Mouse (Mus musculus): ENCODE measurements at regions not wholly inside any gene's neighbourhood (a gene's known extent, or its start where the extent isn't known, plus 50 kb on each side); places are given as distances from the start of the nearest gene placed in this dataset.

GRCm38 (mm10) chr7:72541521-72542478 is 235.4 kb upstream of the Mctp2 start:
- no peaks in the 10 kb centered on the region for H3K9me3 ChIP-seq (replicated peaks)
- no peaks in the 10 kb centered on the region for H3K36me3 ChIP-seq
- no peak overlapping the region for H3K9ac ChIP-seq (replicated peaks)
- peak overlapping the region; percentile 41 for H3K4me2 ChIP-seq
- H3K27me3 ChIP-seq (replicated peaks): no peaks in the 10 kb centered on the region
- peaks cover 12% of the 10 kb centered on the region for H3K4me1 ChIP-seq
- no peak overlapping the region for H3K4me3 ChIP-seq (replicated peaks)
- WGBS: 10% methylated on average over 14 of the region's 14 CpGs
- H3K27ac ChIP-seq (replicated peaks): 0 out of 2 replicates have a peak overlapping the region, but pooled peaks have one; percentile 23
- ATAC-seq (ENCODE audit: low FRiP score): no peak

- Histone ChIP-seq H3K4me1 (peaks cover 12% of the 10 kb centered on the region), H3K27ac (replicated peaks) (no peak overlapping the region), H3K4me3 (replicated peaks) (no peak overlapping the region), H3K9ac (replicated peaks) (no peak overlapping the region), H3K4me2 (no peak overlapping the region), H3K27me3 (replicated peaks) (no peaks in the 10 kb centered on the region), H3K36me3 (no peaks in the 10 kb centered on the region), H3K9me3 (replicated peaks) (no peaks in the 10 kb centered on the region)
- WGBS: 42% methylated on average over 4 of the region's 4 CpGs
- no peak for ATAC-seq (ENCODE audit: low FRiP score)
Measured at GRCm38 (mm10) chr7:72543501-72543900, 237.1 kb upstream of the Mctp2 start.

- H3K27ac ChIP-seq (replicated peaks): no peak overlapping the region
- H3K27me3 ChIP-seq (replicated peaks): no peaks in the 10 kb centered on the region
- ATAC-seq (ENCODE audit: low FRiP score): no peak
Measured at GRCm38 (mm10) chr7:72543946-72544345, 237.5 kb upstream of the Mctp2 start.

GRCm38 (mm10) chr7:72567378-72567777 is 261.0 kb upstream of the Mctp2 start:
- H3K9ac ChIP-seq (replicated peaks): no peak overlapping the region
- H3K9me3 ChIP-seq (replicated peaks): no peaks in the 10 kb centered on the region
- no peaks in the 10 kb centered on the region for H3K4me1 ChIP-seq
- H3K36me3 ChIP-seq: no peaks in the 10 kb centered on the region
- H3K4me2 ChIP-seq: no peak overlapping the region
- H3K27ac ChIP-seq (replicated peaks): no peak overlapping the region
- H3K4me3 ChIP-seq (replicated peaks): no peak overlapping the region
- H3K27me3 ChIP-seq (replicated peaks): no peaks in the 10 kb centered on the region
- no peak for ATAC-seq (ENCODE audit: low FRiP score)

More at GRCm38 (mm10) chr7:72543946-72544345, 237.5 kb upstream of the Mctp2 start:
- WGBS: 32% methylated on average over 4 of the region's 4 CpGs
- Histone ChIP-seq H3K4me2 (no peak overlapping the region), H3K9ac (replicated peaks) (no peak overlapping the region), H3K36me3 (no peaks in the 10 kb centered on the region), H3K4me1 (peaks cover 12% of the 10 kb centered on the region), H3K4me3 (replicated peaks) (no peak overlapping the region), H3K9me3 (replicated peaks) (no peaks in the 10 kb centered on the region)

- no peaks in the 10 kb centered on the region for H3K27me3 ChIP-seq (replicated peaks)
- no peaks in the 10 kb centered on the region for H3K36me3 ChIP-seq
- no peak overlapping the region for H3K9ac ChIP-seq (replicated peaks)
- H3K27ac ChIP-seq (replicated peaks): no peak overlapping the region
- H3K9me3 ChIP-seq (replicated peaks): no peaks in the 10 kb centered on the region
- no peak overlapping the region for H3K4me3 ChIP-seq (replicated peaks)
- H3K4me1 ChIP-seq: no peaks in the 10 kb centered on the region
- no peak overlapping the region for H3K4me2 ChIP-seq
- no peak for ATAC-seq (ENCODE audit: low FRiP score)
Measured at GRCm38 (mm10) chr7:72569177-72569576, 262.8 kb upstream of the Mctp2 start.

- no peak overlapping the region for H3K9ac ChIP-seq (replicated peaks)
- no peak for ATAC-seq (ENCODE audit: low FRiP score)
- H3K4me3 ChIP-seq (replicated peaks): no peak overlapping the region
- no peak overlapping the region for H3K4me2 ChIP-seq
- no peaks in the 10 kb centered on the region for H3K4me1 ChIP-seq
- no peaks in the 10 kb centered on the region for H3K27me3 ChIP-seq (replicated peaks)
- no peaks in the 10 kb centered on the region for H3K36me3 ChIP-seq
- no peak overlapping the region for H3K27ac ChIP-seq (replicated peaks)
- H3K9me3 ChIP-seq (replicated peaks): no peaks in the 10 kb centered on the region
- WGBS: 55% methylated on average over 1 of the region's 1 CpGs
Measured at GRCm38 (mm10) chr7:72574316-72574715, 267.9 kb upstream of the Mctp2 start.

- no peaks in the 10 kb centered on the region; the same call in 1 of the 2 replicates for H3K9me3 ChIP-seq (replicated peaks)
- WGBS: 87% methylated on average over 3 of the region's 3 CpGs
- H3K4me1 ChIP-seq: no peaks in the 10 kb centered on the region
- H3K4me2 ChIP-seq: no peak overlapping the region
- no peak overlapping the region for H3K9ac ChIP-seq (replicated peaks)
- H3K4me3 ChIP-seq (replicated peaks): no peak overlapping the region
- no peaks in the 10 kb centered on the region for H3K27me3 ChIP-seq (replicated peaks)
- no peak overlapping the region for H3K27ac ChIP-seq (replicated peaks)
- no peak for ATAC-seq (ENCODE audit: low FRiP score)
- H3K36me3 ChIP-seq: no peaks in the 10 kb centered on the region
Measured at GRCm38 (mm10) chr7:72584427-72584826, 278.0 kb upstream of the Mctp2 start.

GRCm38 (mm10) chr7:72589241-72589668 is 282.8 kb upstream of the Mctp2 start:
- H3K9ac ChIP-seq (replicated peaks): no peak overlapping the region
- no peaks in the 10 kb centered on the region for H3K36me3 ChIP-seq
- no peaks in the 10 kb centered on the region for H3K27me3 ChIP-seq (replicated peaks)
- H3K4me2 ChIP-seq: no peak overlapping the region
- ATAC-seq (ENCODE audit: low FRiP score): no peak
- H3K9me3 ChIP-seq (replicated peaks): no peaks in the 10 kb centered on the region
- 74% methylated on average over 3 of the region's 3 CpGs for WGBS
- H3K4me1 ChIP-seq: no peaks in the 10 kb centered on the region
- no peak overlapping the region for H3K4me3 ChIP-seq (replicated peaks)
- no peak overlapping the region for H3K27ac ChIP-seq (replicated peaks)

GRCm38 (mm10) chr7:72590351-72591115 is 284.1 kb upstream of the Mctp2 start:
- no peak for ATAC-seq (ENCODE audit: low FRiP score)
- Histone ChIP-seq H3K27me3 (replicated peaks) (no peaks in the 10 kb centered on the region), H3K36me3 (no peaks in the 10 kb centered on the region), H3K4me1 (no peaks in the 10 kb centered on the region), H3K27ac (replicated peaks) (no peak overlapping the region), H3K9ac (replicated peaks) (no peak overlapping the region), H3K4me2 (no peak overlapping the region), H3K4me3 (replicated peaks) (no peak overlapping the region), H3K9me3 (replicated peaks) (no peaks in the 10 kb centered on the region)
- 83% methylated on average over 4 of the region's 4 CpGs for WGBS

- no peak for ATAC-seq (ENCODE audit: low FRiP score)
- Histone ChIP-seq H3K4me1 (no peaks in the 10 kb centered on the region), H3K4me3 (replicated peaks) (no peak overlapping the region), H3K9me3 (replicated peaks) (no peaks in the 10 kb centered on the region), H3K27me3 (replicated peaks) (no peaks in the 10 kb centered on the region), H3K27ac (replicated peaks) (no peak overlapping the region), H3K9ac (replicated peaks) (no peak overlapping the region), H3K4me2 (no peak overlapping the region), H3K36me3 (no peaks in the 10 kb centered on the region)
- WGBS: 50% methylated on average over 6 of the region's 6 CpGs
Measured at GRCm38 (mm10) chr7:72592110-72592509, 285.7 kb upstream of the Mctp2 start.

- H3K4me1 ChIP-seq: no peaks in the 10 kb centered on the region
- no peak overlapping the region for H3K9ac ChIP-seq (replicated peaks)
- WGBS: 68% methylated on average over 3 of the region's 3 CpGs
- no peak for ATAC-seq (ENCODE audit: low FRiP score)
- no peaks in the 10 kb centered on the region for H3K27me3 ChIP-seq (replicated peaks)
- no peak overlapping the region for H3K4me2 ChIP-seq
- no peak overlapping the region for H3K4me3 ChIP-seq (replicated peaks)
- H3K27ac ChIP-seq (replicated peaks): no peak overlapping the region
- H3K9me3 ChIP-seq (replicated peaks): no peaks in the 10 kb centered on the region
- no peaks in the 10 kb centered on the region for H3K36me3 ChIP-seq
Measured at GRCm38 (mm10) chr7:72592649-72593048, 286.2 kb upstream of the Mctp2 start.

- no peaks in the 10 kb centered on the region for H3K36me3 ChIP-seq
- 67% methylated on average over 1 of the region's 1 CpGs for WGBS
- no peak overlapping the region for H3K9ac ChIP-seq (replicated peaks)
- no peak overlapping the region for H3K27ac ChIP-seq (replicated peaks)
- no peaks in the 10 kb centered on the region for H3K27me3 ChIP-seq (replicated peaks)
- no peaks in the 10 kb centered on the region for H3K4me1 ChIP-seq
- H3K4me2 ChIP-seq: no peak overlapping the region
- no peak overlapping the region for H3K4me3 ChIP-seq (replicated peaks)
- H3K9me3 ChIP-seq (replicated peaks): no peaks in the 10 kb centered on the region
- no peak for ATAC-seq (ENCODE audit: low FRiP score)
Measured at GRCm38 (mm10) chr7:72593259-72593658, 286.9 kb upstream of the Mctp2 start.

Measured in neural tube, embryonic 15.5 days (tissue).